Mouse (Mus musculus) right cerebral cortex, adult 18-20 months (tissue): Measurements from ENCODE around the gene Ube2g2.
A peak's percentile ranks its signal among the peaks of the same experiment; 100 is the strongest.
"Not testable (repeated sequence)": the region's sequence is repeated elsewhere in the genome, so short reads cannot be mapped to it uniquely, and the experiment has no call there.

Source experiments
- DNase-seq: peaks from one replicate; pipeline ENCODE4 v3.0.0; 2022; ENCODE audit warnings: mixed read lengths

Ube2g2 gene

DNA sequence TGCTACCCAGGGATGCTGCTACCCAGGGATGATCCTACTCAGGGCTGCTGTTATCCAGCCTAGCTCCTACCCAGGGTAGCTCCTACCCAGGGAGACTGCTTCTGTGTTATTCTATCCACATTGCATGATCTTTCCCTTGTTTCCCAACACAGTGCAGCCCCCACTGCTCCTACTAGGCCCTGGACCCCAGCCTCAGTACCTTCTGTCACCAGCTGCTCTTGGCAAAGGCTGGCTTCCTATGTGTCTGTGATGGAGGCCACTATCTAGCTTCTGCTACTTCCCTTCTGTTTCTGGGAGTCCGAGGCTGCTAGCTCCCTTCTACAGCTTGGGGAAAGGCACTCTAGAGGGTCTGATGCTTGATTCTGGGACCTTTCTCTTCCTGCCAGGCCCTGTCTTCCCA is 25.4 kb downstream of the Ube2g2 start:
- no peak for DNase-seq

DNA sequence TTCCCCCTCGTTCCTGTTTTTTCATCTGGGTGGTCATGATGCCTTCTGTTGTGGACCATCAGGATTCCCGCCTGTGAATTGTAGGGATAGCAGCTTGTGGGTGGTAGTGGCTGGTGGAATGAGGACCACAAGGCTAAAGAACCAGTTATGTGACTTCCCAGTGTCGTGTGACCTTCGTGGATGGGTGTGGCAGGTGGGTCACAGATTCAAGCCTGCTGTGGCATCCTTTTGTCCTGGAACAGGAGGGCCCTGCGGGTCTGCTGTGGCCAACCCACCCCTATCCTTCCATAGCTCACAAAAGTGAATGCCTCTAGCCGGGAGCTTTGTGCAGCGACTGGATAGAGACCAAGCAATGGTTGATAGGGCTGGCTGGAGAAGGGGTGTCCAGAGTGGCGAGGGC is 25.8 kb downstream of the Ube2g2 start:
- no peak for DNase-seq

DNA sequence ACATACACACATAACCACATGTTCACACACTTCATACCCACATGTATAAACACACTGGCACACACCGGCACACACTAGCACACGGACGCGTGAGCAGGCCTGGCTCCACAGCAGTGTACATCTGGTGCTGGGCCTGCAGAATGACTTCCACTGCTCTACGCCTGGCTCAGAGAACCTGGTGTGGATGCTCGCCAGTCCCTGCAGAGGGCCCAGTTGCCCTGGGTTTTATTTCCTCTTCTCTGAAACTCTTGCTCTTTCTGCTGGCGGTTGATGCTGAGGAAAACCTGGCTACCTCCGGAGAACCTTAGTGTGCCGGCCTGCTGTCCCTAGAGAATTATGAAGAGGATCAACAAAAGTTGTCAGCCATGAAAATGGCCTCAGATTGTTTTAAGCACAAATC is 30.0 kb downstream of the Ube2g2 start:
- no peak for DNase-seq

DNA sequence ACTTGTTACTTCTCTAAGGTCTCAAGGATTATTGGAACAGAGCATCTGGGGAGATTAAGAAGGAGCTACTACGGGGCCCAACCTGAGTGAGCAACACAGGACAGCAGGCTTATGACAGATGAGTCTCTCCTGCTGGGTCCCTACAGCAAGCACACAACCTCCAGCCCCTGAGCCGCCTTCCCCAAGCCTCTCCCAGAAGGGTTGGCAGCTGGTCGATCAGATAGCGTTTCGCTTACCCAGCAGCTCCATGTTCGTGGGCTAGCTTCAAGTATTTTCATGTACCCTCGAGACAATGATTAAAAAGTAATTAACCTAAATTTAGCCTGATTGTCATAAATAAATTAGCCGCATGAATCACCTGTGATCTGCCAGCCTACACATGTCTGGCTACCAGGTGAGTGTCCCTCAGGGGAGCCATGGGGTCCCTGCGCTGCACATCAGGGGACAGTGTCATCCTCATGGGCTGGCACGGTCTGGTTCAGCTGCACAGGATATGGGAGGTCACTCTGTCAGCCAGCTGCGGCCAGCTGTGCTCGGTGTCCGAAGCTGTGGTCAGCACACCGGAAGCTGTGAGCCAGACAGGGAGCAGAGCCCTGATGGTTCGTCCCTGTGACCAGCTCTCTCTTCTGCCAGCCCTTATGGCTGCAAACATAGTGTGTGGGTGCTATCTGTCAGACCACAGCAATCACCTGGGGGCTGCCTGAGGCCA is 36.4 kb downstream of the Ube2g2 start:
- DNase-seq, result no peak

DNA sequence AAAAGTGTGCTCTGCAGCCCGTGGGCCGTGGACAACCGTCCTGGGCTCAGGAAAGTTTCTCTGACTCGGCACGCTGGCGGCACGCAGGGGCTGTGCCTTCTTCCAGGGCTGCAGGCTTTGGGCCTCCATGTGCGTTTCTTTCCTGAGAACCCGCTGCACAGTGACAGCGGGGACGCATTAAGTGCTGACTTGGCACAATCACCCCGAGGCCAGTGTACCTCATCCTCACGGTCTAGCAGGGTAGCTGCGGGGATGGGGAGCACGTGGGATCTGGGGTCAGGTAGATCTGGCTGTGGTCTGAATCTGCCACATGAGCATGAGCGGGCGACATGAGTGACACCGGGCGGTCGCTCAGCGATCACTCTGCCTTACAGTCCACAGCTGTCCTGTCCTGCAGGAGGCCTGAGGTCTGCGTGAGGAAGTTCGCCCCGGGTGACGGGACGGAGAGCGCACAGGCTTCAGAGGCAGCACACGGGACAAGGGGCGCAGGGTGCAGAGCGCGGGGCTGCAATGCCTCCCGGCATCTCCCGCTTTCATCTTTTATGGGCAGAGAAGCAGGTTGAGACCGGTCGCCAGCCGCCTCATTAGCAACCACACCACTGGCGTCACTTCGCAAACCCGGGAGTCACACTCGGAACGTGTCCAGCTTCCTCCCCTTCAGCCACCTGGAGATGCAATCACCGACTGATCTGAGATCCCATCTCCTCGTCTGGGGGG is 42.0 kb downstream of the Ube2g2 start:
- DNase-seq, result no peak

DNA sequence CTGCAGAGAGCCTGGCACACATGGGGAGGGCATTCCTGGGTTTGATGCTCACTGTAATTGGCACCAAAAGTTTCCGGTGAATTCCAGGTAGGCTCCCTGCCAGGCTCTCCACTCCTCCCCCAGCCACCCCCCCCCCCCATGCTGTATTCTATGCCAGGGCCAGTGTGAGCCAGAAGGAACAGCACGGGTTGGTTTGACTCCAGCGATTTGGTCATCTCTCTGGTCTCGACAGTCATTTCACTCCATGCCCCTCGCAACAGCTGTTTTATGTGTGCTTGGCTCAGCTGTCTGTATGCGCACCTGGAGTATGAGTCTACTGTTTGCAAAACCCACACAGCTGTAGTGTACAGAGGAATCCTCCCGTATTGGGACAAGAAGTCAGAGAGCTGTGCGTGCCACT is 44.3 kb downstream of the Ube2g2 start:
- DNase-seq, result no peak

DNA sequence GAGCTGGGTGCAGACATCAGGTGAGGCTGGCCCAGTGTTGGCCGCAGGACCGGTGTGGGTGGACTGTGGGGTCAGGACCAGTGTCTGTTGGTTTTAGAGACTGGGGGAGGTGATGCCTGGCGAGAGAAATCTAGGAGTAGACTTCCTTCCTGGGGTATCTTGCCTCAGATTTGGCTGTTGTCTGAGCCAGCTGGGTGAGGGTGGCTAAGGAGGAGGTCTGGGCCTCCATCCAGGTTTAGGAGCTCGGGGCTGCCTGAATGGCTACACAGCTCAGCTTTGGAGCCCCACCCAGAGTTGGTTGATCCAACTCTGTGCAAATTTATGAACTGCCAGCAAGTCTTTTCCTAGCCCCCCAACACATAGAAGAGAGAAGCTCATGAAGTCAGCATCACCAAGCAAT is 45.3 kb downstream of the Ube2g2 start:
- peak; percentile 46 for DNase-seq

DNA sequence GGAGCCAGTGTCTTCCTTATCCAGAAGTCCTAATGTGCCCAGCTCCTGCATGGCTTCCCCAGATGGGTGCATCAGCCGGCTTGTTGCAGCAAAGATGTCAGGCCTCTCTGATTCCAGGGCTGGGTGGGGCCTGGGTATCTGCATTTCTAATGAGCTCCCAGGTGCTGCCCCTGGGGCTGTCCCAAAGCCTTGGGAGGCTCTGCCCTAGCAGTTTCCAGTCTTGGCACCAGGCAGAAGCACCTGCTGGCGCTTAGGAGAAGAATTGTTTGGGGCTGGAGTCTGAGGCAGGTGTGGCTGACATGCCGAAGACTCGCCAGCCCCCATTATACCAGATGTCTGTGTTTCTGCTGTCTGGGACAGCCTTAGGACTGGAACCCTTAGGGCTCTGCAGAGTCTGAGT is 48.6 kb downstream of the Ube2g2 start:
- DNase-seq, result no peak

DNA sequence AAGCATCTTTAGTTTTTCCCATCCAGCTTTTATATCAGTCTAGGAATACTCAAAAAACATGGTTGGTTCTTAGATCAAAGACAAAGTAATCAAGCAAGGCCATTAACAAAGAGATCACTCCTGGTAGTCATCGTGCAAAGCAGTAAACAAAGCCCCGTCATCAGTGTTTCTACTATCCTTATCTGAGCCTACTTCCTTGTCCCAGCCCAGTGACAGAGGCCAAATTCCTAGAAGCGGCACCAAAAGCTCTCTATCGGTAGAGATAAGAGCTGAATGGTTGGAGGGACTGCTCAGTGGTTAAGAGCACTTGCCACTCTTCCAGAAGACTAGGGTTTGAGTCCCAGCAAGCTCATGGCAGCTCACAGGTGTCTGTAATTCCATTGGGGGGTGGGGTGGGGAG is 49.4 kb downstream of the Ube2g2 start:
- DNase-seq, result no peak

DNA sequence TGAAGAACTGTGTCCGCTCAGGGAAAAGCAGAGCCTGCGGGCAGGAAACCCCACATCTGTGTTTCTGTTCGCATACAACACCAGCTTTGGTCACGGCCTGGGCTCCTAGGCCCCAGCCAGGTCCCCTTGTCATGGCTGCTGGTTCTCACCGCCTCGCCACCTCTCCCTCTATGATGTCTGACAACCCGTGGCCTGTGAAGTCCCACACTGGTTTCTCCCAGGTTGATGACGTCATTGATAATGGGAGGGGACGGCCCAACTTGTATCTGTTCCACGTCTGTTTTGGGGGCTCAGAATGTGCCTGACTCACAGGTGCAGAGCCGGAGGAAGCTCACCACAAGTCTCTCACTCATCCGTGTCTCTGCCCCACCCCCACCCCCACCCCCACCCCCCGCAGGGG is 51.7 kb downstream of the Ube2g2 start:
- no peak for DNase-seq

DNA sequence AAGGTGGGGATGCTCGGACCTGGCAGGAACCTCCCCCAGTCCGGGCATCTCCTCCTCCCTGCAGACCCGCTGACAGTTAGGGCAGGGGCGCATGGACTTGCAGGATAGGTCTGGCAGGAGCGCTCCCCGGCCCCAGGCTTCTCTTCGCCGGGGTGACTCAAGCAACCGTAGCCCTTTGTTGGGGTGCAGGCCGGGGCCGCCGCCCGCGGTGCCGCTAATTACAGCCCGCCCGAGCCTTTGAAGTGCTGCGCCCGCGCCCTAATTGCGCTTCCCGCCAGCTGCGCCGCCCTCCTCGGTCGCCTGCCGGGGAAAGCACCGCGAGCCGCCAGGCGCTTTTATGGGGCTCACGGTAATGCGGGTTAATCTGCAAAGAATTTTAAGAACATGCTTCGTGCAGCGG is 55.5 kb downstream of the Ube2g2 start:
- no peak for DNase-seq

DNA sequence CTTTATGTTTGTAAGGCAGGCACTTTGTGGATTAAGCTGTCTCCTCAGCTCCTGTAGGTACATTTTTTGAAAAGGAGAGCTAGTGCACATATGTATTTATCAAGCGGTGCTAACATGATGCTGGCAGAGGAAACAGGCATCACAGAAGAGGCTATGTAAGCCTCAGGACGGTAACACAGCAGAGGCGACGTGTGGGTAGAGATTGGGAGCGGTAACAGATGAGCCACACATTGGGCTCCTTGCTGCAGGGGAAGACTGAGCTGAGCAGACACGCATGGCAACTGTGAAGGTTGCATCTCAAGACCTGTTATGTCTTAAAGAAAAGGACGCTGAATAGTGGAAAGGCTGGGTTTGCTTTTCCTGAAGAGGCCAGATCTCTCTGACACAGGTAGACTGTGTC is 60.9 kb downstream of the Ube2g2 start:
- peak; percentile 31 for DNase-seq

DNA sequence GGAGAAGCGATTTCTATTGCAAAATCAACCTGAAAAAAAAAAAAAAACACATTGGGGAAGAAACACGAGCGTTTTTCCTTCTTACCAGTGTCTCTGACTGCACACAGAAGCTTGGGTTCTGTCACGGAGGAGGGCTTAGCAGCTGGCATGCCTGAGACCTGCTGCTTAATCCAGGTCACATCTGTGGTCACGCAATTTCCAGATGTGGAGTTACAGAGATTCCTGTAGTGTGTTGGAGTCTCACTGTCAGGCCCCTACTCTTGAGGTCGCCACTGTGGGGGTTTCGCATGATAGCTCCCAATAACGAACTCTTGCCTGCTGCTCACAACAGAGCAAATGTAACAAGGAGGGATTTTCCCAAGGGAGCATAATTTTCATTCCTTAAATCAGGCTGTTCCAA is 62.1 kb downstream of the Ube2g2 start:
- DNase-seq, result no peak

DNA sequence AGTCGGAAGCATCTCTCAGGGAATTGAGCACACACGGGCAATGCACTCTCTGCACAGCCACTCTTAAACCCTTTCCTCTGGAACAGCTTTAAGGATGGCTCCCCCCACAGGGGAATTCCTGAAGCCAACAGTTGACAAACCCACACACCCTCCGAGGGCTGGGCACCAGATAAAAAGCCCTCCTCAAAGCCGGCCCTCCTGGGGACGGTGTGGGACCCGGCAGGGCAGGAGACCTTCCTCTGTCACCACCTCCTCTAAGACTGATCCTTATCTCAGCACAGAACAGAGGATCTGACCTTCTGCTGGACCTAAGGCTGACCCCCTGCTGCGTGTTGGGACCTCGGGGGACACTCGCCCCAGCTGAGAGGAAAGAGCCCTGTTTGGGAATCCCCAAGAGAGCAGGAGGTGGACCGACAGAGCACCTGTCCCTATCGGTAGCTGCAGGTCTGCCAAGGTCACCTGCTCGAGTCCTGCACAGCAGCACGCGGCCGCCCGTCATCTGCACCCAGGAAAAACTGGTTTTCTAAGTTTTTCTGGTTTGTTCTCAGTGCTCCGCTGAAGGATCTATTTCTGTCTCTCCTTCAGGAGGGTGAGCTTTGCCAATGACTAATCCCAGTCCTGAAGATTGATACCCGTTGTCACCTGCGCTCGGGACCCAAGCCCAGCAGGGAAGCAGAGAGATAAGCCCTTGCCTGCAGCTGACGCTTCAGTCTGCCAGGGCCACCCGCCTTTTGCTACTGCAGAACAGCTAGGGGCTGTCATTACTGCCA is 64.0 kb downstream of the Ube2g2 start, which contains the start of gene Tspear:
Tspear (plus strand) TSS at position 675 of the 770 bp plus-strand sequence.
- no peak for DNase-seq

DNA sequence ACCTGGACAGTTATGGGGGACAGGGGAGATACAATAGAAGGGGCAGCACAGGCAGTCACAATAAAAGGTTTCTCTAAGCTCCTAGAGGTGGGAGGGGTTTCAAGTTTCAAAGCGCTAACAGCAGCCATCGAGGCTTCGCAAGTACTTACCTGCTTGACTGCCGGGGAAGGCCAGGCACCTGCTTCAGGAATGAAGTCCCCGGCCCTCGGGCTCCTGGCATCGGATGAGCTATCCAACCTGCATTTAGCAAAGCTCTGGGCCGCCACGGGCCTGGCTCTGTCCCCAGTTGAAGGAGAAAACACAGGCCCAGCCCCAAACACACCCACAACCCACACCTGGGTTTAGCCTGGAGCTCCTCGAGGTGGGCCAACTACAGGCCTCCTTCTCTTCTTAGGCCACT is 64.9 kb downstream of the Ube2g2 start:
- no peak for DNase-seq

DNA sequence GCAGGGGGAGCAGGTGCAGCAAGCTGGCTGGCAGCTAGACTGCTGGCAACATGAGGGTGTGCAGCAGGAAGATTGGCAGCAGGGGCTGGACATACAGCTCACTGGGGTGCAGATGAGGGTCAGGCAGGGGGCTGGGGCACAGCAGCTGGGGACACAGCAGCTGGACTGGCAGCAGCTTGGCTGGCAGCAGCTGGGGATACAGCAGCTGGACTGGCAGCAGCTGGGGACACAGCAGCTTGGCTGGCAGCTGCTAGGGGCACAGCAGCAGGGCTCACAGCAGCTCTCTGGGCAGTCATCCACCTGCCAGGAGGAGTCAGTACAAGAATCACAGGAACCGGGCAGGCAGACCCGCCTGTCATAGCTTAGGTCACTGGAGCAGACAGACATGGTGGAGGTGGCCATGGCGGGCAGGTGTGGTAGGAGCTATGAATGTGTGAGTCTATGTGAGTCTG is 68.3 kb downstream of the Ube2g2 start, which contains the start of gene Gm19402:
Gm19402 (minus strand) TSS at position 402 of the 452 bp plus-strand sequence.
- not testable (repeated sequence) for DNase-seq
